Mouse (Mus musculus) splenic B cell, adult 2 months (primary cell): ENCODE measurements around the gene Grik3.

Experiments
- DNase-seq: peaks from one replicate; pipeline ENCODE4 v3.0.0-alpha.2; 2011; ENCODE audit warnings: low read depth, low spot score
- H3K27me3 ChIP-seq: 2 replicates; pipeline ENCODE4 v1.6.1; 2012; ENCODE audit warnings: mild to moderate bottlenecking, low read length, moderate library complexity, mixed read lengths; ENCODE audit not compliant: control insufficient read depth, poor library complexity, insufficient read depth, severe bottlenecking
- H3K36me3 ChIP-seq: 2 replicates; pipeline ENCODE4 v1.6.1; 2012; ENCODE audit warnings: mild to moderate bottlenecking, low read length, moderate library complexity, mixed read lengths; ENCODE audit not compliant: control insufficient read depth, poor library complexity, insufficient read depth, severe bottlenecking

Gene Grik3

DNA sequence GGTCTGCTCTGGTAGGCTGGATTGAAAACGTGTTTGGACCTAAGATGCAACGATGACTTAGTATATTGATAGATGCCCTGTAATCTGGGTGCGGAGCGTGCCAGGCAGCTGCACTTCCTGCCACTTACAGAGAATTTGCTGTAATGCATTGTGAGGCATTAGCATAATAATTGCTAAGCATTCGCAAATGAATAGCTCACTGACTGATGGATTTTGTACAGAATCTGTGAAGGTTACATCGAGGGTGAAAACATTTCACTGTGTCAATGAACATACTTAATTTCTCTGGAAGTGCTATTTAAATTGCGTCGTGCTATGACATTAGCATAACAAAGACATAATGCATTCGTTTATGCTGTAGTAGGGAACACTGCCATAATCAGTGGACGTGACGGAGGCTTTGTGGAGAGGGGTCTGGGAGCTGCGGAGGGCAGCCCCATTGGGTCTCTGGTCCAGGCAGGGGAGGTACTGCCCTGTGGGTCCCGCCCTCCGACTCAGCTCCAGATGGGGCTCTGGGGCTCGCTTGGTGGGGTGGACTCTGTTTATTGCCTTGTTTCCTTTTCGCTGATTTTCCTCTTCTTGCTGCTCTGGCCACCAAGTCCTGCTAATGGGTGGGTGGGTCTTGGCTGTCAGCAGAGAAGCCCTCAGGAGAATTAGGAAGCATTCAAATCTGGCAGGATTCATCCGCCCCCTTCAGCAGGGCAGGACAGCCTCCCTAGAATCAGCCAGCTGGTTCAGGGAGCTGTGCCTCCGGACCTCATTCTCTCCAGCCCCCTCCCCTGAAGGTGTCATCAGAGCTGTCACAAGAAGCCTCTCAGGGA lies 54.7 kb downstream of the Grik3 start:
- no peaks in the 10 kb centered on the region for H3K36me3 ChIP-seq
- DNase-seq = no peak
- H3K27me3 ChIP-seq = no peaks in the 10 kb centered on the region

DNA sequence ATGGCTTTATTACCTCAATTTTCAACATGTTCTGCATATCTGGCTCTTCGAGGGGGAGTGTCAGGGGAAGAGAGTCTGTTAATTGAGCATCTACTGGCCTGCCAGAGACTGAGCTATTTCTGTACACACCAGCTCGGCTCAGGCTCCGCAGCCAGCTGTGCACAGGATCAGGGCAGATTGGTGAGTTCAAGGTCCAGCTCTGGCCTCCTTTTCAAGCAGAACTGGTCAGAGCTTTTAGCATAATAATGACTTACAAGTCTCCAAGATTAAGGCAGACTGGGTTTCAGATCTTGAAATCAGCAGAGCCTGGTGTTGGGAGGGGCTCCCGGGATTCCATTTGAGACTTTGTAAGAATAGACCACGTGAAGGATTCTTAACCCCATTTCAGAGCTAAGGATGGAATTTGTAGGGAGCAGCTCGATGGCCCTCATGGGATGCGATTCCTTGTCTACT lies 55.3 kb downstream of the Grik3 start:
- Histone ChIP-seq H3K36me3 (no peaks in the 10 kb centered on the region), H3K27me3 (no peaks in the 10 kb centered on the region)
- DNase-seq = no peak

DNA sequence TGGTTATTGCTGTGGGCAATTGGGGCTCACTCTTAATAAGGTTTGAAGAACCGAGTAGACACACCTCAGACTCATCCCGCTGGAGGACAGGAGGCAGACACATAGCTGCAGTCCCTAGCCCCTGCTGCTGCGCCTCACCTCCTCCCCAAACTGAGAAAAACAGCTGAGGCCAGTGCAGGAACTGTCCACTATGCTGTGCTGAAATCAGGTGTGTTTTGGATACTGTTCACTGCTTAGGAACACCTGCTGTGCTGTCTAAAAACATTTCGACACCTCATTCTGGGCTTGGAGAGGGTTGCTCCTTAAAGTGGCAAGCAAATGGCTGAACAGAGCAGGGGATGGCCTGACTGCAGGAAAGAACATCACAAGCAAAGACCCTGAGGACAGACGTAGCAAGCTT lies 57.7 kb downstream of the Grik3 start:
- no peaks in the 10 kb centered on the region for H3K36me3 ChIP-seq
- H3K27me3 ChIP-seq = no peaks in the 10 kb centered on the region
- no peak for DNase-seq

- Histone ChIP-seq H3K27me3 (no peaks in the 10 kb centered on the region), H3K36me3 (no peaks in the 10 kb centered on the region)
- DNase-seq = no peak
Observed at GRCm38 (mm10) chr4:125553754-125554153, 63.3 kb downstream of the Grik3 start.

DNA sequence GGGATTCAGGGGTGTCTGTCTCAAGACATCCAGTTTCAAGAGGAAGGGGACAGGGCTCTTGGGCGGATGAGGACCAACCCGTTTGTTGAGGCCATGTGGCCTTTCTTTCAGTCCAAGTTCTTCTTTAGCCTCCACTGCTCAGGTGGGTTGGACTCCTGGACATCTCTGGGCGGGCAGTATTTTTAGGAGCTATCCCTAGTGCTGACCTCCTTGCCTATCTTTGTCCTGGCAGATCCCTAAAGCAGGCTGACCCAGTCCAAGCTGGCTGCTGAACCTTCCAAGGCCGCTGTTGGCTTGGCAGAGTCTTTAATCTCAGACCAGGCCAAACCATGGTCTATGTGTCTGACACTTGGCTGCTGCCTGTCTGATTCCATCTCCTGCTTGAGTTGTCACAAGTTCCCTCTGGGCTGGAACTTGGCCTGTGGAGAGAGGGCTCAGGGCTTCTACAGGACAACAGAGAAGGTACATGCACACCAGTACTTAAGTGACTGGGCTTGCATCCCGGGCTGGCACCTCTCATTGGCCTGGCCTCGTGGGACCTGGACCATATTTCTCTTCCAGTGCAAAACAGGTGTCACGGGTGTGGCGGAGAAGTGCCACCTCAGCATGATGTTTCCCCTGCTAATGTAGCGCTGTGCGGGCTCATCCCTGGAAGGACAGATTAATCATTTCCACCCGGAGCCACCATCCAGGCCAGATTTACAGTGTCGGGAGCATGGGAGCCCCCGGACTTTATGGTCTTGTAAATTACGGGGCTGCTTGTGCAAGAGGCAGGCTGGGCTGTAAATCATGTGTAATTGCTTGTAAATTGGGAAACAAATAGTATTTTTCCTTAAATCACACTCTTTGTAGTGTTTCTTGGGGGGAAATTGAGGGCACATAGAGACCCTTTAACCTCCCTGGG lies 66.2 kb downstream of the Grik3 start:
- H3K36me3 ChIP-seq = no peaks in the 10 kb centered on the region
- no peaks in the 10 kb centered on the region for H3K27me3 ChIP-seq
- no peak for DNase-seq

DNA sequence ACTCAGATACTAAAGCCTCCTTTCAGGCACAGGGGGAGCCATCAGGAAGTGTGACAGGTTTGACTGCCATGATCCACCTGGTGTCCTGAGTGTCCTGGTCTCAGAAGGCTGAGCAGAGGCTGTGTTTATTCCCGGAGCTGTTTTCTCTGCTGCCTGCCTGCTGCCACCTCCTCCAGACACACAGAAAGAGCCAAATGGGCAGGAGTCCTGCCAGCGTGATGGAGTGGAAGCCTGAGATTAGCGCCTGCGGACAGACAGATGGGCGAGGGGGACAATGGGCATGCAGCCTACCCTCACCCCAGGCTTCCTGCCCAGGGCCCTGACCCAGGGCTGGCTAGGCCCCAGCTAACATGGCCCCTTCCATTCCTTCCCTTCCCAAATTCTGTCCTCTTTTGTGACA lies 69.1 kb downstream of the Grik3 start:
- Histone ChIP-seq H3K36me3 (no peaks in the 10 kb centered on the region), H3K27me3 (no peaks in the 10 kb centered on the region)
- DNase-seq = no peak

- no peaks in the 10 kb centered on the region for H3K36me3 ChIP-seq
- no peaks in the 10 kb centered on the region for H3K27me3 ChIP-seq
- DNase-seq = no peak
Observed at GRCm38 (mm10) chr4:125560806-125561205, 70.3 kb downstream of the Grik3 start.

DNA sequence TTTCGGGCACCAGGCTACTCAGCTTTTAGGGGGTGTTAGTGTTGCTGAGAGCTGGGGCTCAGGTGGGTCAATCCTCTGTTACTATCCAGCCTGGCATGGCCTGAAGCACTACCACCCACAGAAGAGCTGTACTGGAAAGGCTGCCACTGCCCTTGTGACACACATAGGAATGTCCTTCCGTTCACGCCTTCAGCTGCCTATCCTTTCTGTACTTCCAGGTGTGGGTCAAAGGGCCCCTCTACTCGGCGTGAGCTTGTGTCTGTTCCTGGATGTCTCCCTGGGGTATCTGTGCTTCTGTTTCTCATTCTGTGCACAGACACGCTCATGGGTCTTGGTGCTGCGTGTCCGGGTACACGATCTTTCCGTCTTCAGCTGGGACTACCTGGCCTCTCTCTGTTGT lies 73.1 kb downstream of the Grik3 start:
- no peak for DNase-seq
- no peaks in the 10 kb centered on the region for H3K36me3 ChIP-seq

GRCm38 (mm10) chr4:125564008-125564710 lies 73.7 kb downstream of the Grik3 start:
- H3K36me3 ChIP-seq = no peaks in the 10 kb centered on the region
- DNase-seq = no peak
- no peaks in the 10 kb centered on the region for H3K27me3 ChIP-seq

More for the DNA sequence above, 73.1 kb downstream of the Grik3 start:
- H3K27me3 ChIP-seq = no peaks in the 10 kb centered on the region

DNA sequence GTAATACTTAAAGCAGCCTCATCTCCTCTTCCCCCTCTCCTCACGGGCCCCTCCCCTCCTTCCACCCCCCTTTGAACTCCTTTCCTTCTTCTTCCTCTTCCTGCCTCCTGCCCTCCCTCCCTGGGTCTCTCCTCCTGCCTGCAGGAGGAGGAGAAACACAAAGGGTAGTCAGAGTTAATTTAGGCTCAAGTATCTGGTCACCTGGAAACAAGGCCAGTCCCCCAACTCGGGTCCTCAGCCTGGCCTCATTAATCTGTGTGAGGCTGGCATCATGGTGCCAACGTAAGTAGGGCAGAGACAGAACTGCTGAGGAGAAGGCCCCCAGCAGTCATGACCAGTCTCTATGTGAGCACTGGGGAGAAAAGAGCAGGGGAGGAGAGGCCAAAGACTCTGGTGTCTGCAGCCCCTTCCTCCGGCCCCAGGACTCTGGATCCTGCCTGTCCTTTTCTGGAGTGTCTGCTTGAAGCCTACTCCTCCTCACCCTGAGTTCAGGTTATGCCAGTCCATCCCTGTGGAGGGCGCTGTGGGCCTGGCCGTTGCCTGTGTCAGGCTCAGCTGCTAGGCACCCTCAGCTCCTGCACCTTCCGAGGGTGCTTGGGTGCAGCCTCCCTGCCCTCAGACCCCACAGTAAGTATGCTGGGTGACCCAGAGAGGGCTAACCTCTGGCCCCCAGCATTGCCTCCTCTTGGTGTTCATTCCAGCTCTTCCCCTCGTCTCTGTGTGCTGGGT lies 75.4 kb downstream of the Grik3 start:
- Histone ChIP-seq H3K27me3 (no peaks in the 10 kb centered on the region), H3K36me3 (no peaks in the 10 kb centered on the region)
- DNase-seq = no peak

DNA sequence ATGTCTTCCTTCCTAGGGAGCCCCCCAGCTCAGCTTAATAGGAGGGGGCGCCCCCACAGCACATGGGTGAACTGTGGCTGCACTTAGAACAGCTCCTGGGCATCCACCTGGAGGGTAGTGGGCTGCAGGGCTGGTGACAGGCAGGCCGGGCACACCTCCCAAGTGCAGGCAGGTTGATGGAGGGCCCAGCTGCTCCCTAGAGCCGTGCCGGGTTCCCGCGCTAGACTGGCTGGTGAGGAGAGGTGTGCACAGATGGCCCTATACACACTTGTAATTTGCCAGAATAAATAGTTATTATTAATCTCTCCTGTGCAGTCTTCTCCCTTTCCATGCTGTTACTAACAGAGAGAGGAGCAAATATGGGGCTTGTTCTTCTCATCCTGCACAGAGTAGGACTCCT lies 77.7 kb downstream of the Grik3 start:
- Histone ChIP-seq H3K27me3 (no peaks in the 10 kb centered on the region), H3K36me3 (no peaks in the 10 kb centered on the region)
- DNase-seq = no peak

DNA sequence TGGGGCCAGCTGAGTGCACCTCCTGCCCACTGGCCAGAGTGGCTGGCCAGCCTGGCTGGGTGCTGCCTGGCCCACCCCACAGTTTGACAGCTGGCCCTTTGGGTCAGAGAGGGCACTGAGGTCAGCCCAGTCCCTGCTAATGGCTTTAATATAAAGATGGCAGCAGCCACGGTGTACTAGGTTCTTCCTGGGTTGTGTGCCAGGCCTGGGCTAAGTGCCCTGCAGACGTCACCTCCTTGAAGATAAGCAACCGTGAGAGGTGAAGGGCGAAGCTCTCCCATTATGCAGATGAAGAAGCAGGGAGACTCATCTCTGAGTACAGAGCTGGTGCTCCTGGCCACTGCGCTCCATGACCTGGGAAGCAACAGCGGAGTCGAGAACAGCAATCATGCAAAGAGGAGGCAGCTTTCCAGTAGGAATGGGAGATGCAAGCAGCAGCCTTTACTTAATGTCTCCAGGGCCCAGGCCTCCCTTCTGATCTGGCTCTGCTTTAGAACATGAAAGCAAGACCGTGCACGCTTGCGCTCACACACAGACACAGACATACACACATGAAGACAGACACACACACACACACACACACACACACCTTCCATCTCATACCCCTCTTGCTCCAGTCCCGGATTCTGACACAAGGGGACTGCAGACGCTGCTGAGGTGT lies 81.3 kb downstream of the Grik3 start:
- Histone ChIP-seq H3K36me3 (no peaks in the 10 kb centered on the region), H3K27me3 (no peaks in the 10 kb centered on the region)
- no peak for DNase-seq

DNA sequence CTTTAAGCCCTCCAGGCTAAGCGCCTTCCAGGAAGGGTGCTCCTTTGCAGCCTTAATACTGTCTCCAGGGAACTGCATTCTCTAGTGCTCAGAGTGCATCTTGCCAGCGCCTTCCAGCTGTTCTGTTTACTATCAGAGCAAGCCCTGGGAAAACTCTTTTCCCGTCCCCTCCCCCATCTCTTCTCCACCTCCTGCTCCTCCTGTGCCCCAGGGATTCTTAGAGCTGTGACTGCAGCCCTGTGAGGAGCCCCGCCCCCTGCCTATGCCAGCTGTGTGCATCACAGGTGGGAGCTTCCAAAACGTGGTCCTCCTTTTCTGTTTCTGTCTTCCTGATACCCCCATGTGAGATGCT lies 81.8 kb downstream of the Grik3 start:
- DNase-seq = no peak
- Histone ChIP-seq H3K36me3 (no peaks in the 10 kb centered on the region), H3K27me3 (no peaks in the 10 kb centered on the region)

- Histone ChIP-seq H3K27me3 (no peaks in the 10 kb centered on the region), H3K36me3 (no peaks in the 10 kb centered on the region)
- DNase-seq = no peak
Observed at GRCm38 (mm10) chr4:125573000-125573399, 82.5 kb downstream of the Grik3 start.
